Mouse (Mus musculus): ENCODE measurements around the gene Tubg1. TPM values are rescaled to one million over a fixed set of nuclear protein-coding genes. Genes with fewer than 3 reads are reported as not detected.

Tubg1 gene
- 10 to 100 TPM; 31.0 to 43.3 TPM for polyA plus RNA-seq (2017; shearing (Covaris generic))

GRCm38 (mm10) chr11:101119761-101120544, at the start of gene Tubg1, which contains the start of gene Retreg3:
Gene Tubg1, plus strand, starts transcription at chr11:101119938.
Gene Retreg3, minus strand, starts transcription at chr11:101119893.

DNA sequence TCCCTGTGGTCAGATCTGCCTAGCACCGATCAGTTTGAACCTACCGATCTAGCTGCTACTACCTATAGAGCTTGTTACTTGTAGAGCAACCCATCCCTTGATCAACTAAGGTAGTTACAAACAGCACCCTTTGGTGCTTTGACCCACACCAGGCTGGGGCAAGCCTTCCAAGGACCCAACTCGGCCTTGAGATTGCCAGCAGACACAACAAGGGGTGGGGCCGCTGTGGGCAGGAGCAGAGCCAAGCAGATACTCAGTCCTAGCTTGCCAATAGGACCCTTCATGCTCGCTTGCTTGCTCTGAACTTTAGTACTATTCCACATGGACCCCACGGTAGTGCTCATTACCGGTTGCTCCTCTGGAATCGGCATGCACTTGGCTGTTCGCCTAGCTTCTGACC, 41.6 kb upstream of the Tubg1 start, which contains the start of gene Hsd17b1:
Hsd17b1 (plus strand) TSS at position 291 of the 400 bp plus-strand sequence.

DNA sequence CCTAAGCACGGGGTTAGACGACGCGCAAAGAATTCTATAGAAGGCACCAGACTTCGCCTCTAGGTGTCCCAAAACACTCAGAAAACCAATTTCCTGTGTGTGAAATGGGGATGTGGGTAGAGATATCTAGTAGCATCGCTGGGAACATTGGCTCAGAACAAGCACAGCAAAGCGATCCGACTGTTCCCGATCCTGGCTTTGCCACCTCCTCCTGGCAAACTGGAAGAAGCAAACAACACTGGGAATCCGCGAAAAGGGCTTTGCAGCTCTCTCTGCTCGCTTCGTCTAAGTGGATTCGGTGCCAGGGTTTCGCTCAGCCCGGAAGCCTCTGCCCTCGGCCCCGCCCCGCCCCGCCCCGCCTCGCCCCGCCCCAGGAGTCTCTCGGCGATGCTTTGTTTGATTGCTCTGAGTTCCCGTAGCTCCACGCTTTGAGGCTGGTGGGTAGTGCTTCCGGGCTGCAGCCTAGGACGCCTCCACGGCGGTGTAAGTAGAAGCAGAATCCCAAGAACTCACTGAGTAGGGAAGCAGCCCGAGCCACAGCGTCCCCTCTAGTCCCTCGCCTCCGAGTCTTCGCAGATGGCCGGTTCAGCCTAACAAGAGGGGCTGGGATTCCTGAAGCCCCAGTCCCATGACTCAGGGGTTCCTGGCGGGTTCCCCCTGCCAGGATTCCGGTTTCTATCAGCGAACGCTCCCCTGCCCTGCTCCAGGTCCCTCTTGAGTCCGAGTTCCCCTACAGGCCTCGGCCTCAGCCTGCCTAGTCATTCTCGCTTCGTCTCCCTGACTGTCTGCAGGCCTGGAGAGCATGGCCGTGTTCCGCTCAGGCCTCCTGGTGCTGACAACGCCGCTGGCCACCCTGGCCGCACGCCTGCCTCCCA, 37.3 kb upstream of the Tubg1 start, which contains the start of gene Coasy:
Coasy (plus strand) TSS at position 358 of the 875 bp plus-strand sequence.

DNA sequence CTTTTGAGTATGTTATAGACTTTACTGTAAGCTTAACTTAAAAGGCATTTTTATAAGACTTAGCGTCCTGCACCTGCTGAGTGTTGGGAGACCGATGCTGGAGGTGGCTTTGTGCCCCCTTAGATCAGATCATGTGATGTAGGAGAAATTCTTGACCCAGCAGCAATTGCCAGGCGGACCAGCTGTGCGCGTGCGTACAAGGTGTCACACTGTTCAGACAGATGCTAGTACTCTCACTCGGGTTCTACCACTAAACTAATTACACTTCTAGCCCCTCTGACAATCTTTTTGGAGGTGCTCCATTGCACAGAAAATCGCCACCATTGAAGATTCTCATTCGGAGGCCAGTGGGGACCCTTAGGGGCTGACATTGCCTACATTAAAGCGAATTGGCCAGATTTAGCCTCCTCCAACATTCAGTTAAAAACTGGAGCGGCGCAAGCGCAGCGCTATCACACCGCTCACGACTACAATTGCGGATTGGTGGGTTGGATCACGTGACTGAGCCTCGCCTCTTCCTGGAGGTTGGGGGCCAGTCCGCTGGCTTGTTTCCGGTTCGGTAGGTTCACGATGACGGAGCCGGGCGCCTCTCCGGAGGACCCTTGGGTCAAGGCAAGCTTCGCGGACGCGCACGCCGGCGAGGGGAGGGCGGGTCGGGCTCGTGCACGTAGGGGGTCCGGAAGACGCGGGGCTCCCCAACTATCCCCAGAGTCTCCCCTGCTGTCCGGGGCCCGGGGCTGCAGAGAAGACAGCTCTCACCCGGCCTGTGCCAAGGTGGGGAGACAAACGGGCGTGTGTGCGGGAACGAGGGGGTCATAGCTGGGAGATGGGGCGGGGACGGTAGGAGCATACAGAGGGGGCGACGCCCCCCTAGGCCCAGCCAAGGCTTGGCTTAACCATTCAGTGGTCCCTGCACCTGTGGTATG, 32.7 kb upstream of the Tubg1 start, which contains the start of gene Mlx:
Mlx (plus strand) TSS at position 522 of the 926 bp plus-strand sequence.

GRCm38 (mm10) chr11:101095314-101096024, 24.3 kb upstream of the Tubg1 start, which contains the start of gene Psmc3ip:
Gene Psmc3ip, minus strand, starts transcription at chr11:101095436.

DNA sequence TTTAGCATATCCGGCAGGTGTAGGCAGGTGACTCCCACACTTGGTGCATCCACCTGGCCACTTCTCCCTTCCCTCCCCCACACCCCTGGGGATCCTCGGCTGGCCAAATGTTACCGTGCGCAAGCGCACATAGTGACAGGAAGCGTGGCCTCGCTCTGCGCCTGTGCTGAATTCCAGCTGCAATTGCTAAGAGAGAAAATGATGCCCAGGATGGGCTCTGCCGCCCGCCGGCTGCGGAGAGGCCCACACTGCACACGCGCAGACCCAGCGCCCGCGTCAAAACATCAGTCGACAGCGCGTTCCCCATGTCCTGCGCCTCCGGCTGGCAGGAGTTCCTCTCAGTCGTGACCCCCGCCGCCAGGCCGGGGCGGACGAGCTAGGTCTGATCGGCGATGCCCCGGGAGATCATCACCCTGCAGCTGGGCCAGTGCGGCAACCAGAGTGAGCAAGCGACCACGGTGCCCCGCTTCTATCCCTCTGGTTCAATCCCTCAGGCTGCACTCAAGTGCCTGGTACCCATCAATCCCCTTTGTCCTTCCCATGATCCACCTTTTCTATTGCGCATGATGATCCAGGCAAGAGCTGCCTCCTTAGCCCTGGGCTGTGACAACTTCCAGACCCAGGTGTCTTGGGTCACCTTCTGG, 36.1 kb downstream of the Tubg1 start, which contains the start of gene Tubg2:
Tubg2 (plus strand) TSS at position 180 of the 644 bp plus-strand sequence.

DNA sequence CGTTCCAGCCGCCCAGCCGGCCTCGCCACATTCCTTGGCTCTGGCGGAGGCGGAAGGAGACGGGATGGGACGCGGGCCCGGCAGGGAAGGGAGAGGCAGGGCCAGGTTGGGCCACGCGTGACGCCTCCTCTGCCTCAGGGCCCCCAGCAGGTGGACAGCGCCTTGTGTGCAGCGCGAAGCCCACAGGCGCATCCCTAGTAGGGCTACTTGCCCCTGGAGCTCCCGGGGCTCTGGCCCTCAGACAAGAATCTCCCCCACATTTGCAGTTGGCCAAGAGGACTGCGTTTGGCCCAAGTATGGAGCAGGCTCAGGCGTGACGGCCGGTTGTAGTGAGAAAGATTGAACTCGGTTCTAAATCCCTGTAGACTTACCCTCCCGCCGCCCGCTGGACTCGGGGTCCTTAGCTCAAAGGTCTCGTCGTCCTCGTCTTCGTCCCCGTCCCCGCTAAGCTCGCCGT, 50.6 kb downstream of the Tubg1 start, which contains the start of gene Cntnap1:
Cntnap1 (plus strand) TSS at position 170 of the 457 bp plus-strand sequence.

GRCm38 (mm10) chr11:101170811-101171610, 51.3 kb downstream of the Tubg1 start, which contains the start of gene Plekhh3:
Gene Plekhh3, minus strand, starts transcription at chr11:101171351.

GRCm38 (mm10) chr11:101174851-101175628, 55.3 kb downstream of the Tubg1 start, which contains the start of gene Ccr10:
Gene Ccr10, minus strand, starts transcription at chr11:101175443.

Other genes starting within 250 kb of the Tubg1 start
- 100 to 1,000 TPM; 167 to 244 TPM for gene Stat3, start 180.4 kb upstream of the Tubg1 start, polyA plus RNA-seq (2017; shearing (Covaris generic))
- gene Cavin1, start 149.1 kb upstream of the Tubg1 start, polyA plus RNA-seq (2017; shearing (Covaris generic)) = not detected
- gene Atp6v0a1, start 110.5 kb upstream of the Tubg1 start, polyA plus RNA-seq (2017; shearing (Covaris generic)) = 10 to 100 TPM in 1 of 2 experiments, 1 to 10 TPM in 1; 6.1 to 13.6 TPM
- 10 to 100 TPM; 18.9 to 25.9 TPM for gene Naglu, start 49.9 kb upstream of the Tubg1 start, polyA plus RNA-seq (2017; shearing (Covaris generic))
- under 1 TPM in 1 of 2 experiments, not detected in 1; 0.52 TPM for gene Hsd17b1, start 41.5 kb upstream of the Tubg1 start, polyA plus RNA-seq (2017; shearing (Covaris generic))
- 10 to 100 TPM; 32.3 to 36.4 TPM for gene Coasy, start 37.4 kb upstream of the Tubg1 start, polyA plus RNA-seq (2017; shearing (Covaris generic))
- 10 to 100 TPM; 90.2 to 93.1 TPM for gene Mlx, start 32.7 kb upstream of the Tubg1 start, polyA plus RNA-seq (2017; shearing (Covaris generic))
- gene Psmc3ip, start 24.5 kb upstream of the Tubg1 start, polyA plus RNA-seq (2017; shearing (Covaris generic)) = 1 to 10 TPM; 7.1 to 8.4 TPM
- gene Retreg3, start within 50 bp of the Tubg1 start, polyA plus RNA-seq (2017; shearing (Covaris generic)) = 10 to 100 TPM; 61.6 to 75.9 TPM
- gene Tubg2, start 36.0 kb downstream of the Tubg1 start, polyA plus RNA-seq (2017; shearing (Covaris generic)) = 1 to 10 TPM in 1 of 2 experiments, under 1 TPM in 1; 0.48 to 2.5 TPM
- gene Cntnap1, start 50.6 kb downstream of the Tubg1 start, polyA plus RNA-seq (2017; shearing (Covaris generic)) = under 1 TPM; 0.17 to 0.28 TPM
- 1 to 10 TPM in 1 of 2 experiments, under 1 TPM in 1; 0.61 to 1.3 TPM for gene Plekhh3, start 51.4 kb downstream of the Tubg1 start, polyA plus RNA-seq (2017; shearing (Covaris generic))
- 10 to 100 TPM in 1 of 2 experiments, under 1 TPM in 1; 0.92 to 15.6 TPM for gene Ccr10, start 55.5 kb downstream of the Tubg1 start, polyA plus RNA-seq (2017; shearing (Covaris generic))
- gene Ezh1, start 106.5 kb downstream of the Tubg1 start, polyA plus RNA-seq (2017; shearing (Covaris generic)) = 10 to 100 TPM; 43.0 to 68.3 TPM
- gene Ramp2, start 126.1 kb downstream of the Tubg1 start, polyA plus RNA-seq (2017; shearing (Covaris generic)) = under 1 TPM; 0.41 to 0.55 TPM
- 100 to 1,000 TPM; 156 to 177 TPM for gene Vps25, start 133.8 kb downstream of the Tubg1 start, polyA plus RNA-seq (2017; shearing (Covaris generic))
- gene Wnk4, start 140.6 kb downstream of the Tubg1 start, polyA plus RNA-seq (2017; shearing (Covaris generic)) = 1 to 10 TPM; 1.3 to 5.1 TPM
- 1 to 10 TPM in 1 of 2 experiments, under 1 TPM in 1; 0.41 to 1.2 TPM for gene Cntd1, start 159.1 kb downstream of the Tubg1 start, polyA plus RNA-seq (2017; shearing (Covaris generic))
- 100 to 1,000 TPM; 101 to 118 TPM for gene Coa3, start 159.2 kb downstream of the Tubg1 start, polyA plus RNA-seq (2017; shearing (Covaris generic))
- gene Becn1, start 182.3 kb downstream of the Tubg1 start, polyA plus RNA-seq (2017; shearing (Covaris generic)) = 100 to 1,000 TPM; 223 to 228 TPM
- 100 to 1,000 TPM; 157 to 201 TPM for gene Psme3, start 196.3 kb downstream of the Tubg1 start, polyA plus RNA-seq (2017; shearing (Covaris generic))
- 1 to 10 TPM; 1.8 to 2.4 TPM for gene Aoc2, start 205.1 kb downstream of the Tubg1 start, polyA plus RNA-seq (2017; shearing (Covaris generic))
- not detected for gene Aoc3, start 210.7 kb downstream of the Tubg1 start, polyA plus RNA-seq (2017; shearing (Covaris generic))
- gene G6pc, start 247.6 kb downstream of the Tubg1 start, polyA plus RNA-seq (2017; shearing (Covaris generic)) = not detected

All from activated CD4-positive, CD25-positive, alpha-beta regulatory T cell (primary cell).